Mouse (Mus musculus): ENCODE data around the gene Foxo6. TPM values are rescaled to one million over a fixed set of nuclear protein-coding genes. Genes with fewer than 3 reads are reported as not detected.
A peak's percentile ranks its signal among the peaks of the same experiment; 100 is the strongest.

Foxo6 gene
- polyA plus RNA-seq, 1 experiment from 2014 or later: 0.11 TPM

GRCm38 (mm10) chr4:120273594-120273993 lies 13.6 kb downstream of the Foxo6 start:
- H3K9ac ChIP-seq: no peak overlapping the region
- WGBS: 30% methylated on average over 7 of the region's 7 CpGs
- no peaks in the 10 kb centered on the region for H3K4me1 ChIP-seq (ENCODE audit: insufficient read depth)
- H3K9me3 ChIP-seq (ENCODE audit: low read depth, low read length): no peaks in the 10 kb centered on the region
- H3K4me2 ChIP-seq: no peak overlapping the region
- no peaks in the 10 kb centered on the region for H3K36me3 ChIP-seq (ENCODE audit: insufficient read depth)
- DNase-seq: no peak
- H3K27ac ChIP-seq (ENCODE audit: low read depth): no peak overlapping the region
- H3K27me3 ChIP-seq (ENCODE audit: insufficient read depth, low read length): peaks cover 53% of the 10 kb centered on the region
- ATAC-seq (ENCODE audit: insufficient read depth): no peak
- no peak for TF ChIP-seq CTCF (IDR thresholded peaks at IDR 0.05; ENCODE audit: low read depth)
- no peak overlapping the region for H3K4me3 ChIP-seq (ENCODE audit: low read depth, low read length)

- no peak overlapping the region for H3K9ac ChIP-seq
- H3K4me1 ChIP-seq (ENCODE audit: insufficient read depth): no peaks in the 10 kb centered on the region
- H3K27me3 ChIP-seq (ENCODE audit: insufficient read depth, low read length): peaks cover 67% of the 10 kb centered on the region
- no peak overlapping the region for H3K4me2 ChIP-seq
- H3K36me3 ChIP-seq (ENCODE audit: insufficient read depth): no peaks in the 10 kb centered on the region
- H3K4me3 ChIP-seq (ENCODE audit: low read depth, low read length): no peak overlapping the region
- DNase-seq: no peak
- ATAC-seq (ENCODE audit: insufficient read depth): no peak
- 72% methylated on average over 6 of the region's 6 CpGs for WGBS
- no peak for TF ChIP-seq CTCF (IDR thresholded peaks at IDR 0.05; ENCODE audit: low read depth)
- H3K9me3 ChIP-seq (ENCODE audit: low read depth, low read length): no peaks in the 10 kb centered on the region
- no peak overlapping the region for H3K27ac ChIP-seq (ENCODE audit: low read depth)
Observed at GRCm38 (mm10) chr4:120271886-120272580, 15.1 kb downstream of the Foxo6 start.

GRCm38 (mm10) chr4:120271208-120271607 lies 15.9 kb downstream of the Foxo6 start:
- Histone ChIP-seq H3K9me3 (ENCODE audit: low read depth, low read length) (no peaks in the 10 kb centered on the region), H3K27ac (ENCODE audit: low read depth) (no peak overlapping the region), H3K36me3 (ENCODE audit: insufficient read depth) (no peaks in the 10 kb centered on the region), H3K4me3 (ENCODE audit: low read depth, low read length) (no peak overlapping the region), H3K9ac (no peak overlapping the region), H3K4me2 (no peak overlapping the region), H3K27me3 (ENCODE audit: insufficient read depth, low read length) (peaks cover 75% of the 10 kb centered on the region), H3K4me1 (ENCODE audit: insufficient read depth) (no peaks in the 10 kb centered on the region)
- no peak for TF ChIP-seq CTCF (IDR thresholded peaks at IDR 0.05; ENCODE audit: low read depth)
- WGBS: 54% methylated on average over 8 of the region's 8 CpGs
- DNase-seq (no peak), ATAC-seq (ENCODE audit: insufficient read depth) (no peak)

GRCm38 (mm10) chr4:120270937-120271199 lies 16.3 kb downstream of the Foxo6 start:
- H3K9ac ChIP-seq: no peak overlapping the region
- WGBS: 29% methylated on average over 4 of the region's 4 CpGs
- ATAC-seq (ENCODE audit: insufficient read depth): no peak

GRCm38 (mm10) chr4:120270148-120270936 lies 16.8 kb downstream of the Foxo6 start:
- H3K36me3 ChIP-seq (ENCODE audit: insufficient read depth): no peaks in the 10 kb centered on the region
- no peak overlapping the region for H3K9ac ChIP-seq
- no peak overlapping the region for H3K4me3 ChIP-seq (ENCODE audit: low read depth, low read length)
- no peak for TF ChIP-seq CTCF (IDR thresholded peaks at IDR 0.05; ENCODE audit: low read depth)
- H3K4me2 ChIP-seq: no peak overlapping the region
- H3K4me1 ChIP-seq (ENCODE audit: insufficient read depth): no peaks in the 10 kb centered on the region
- no peak for ATAC-seq (ENCODE audit: insufficient read depth)
- no peaks in the 10 kb centered on the region for H3K9me3 ChIP-seq (ENCODE audit: low read depth, low read length)
- no peak overlapping the region for H3K27ac ChIP-seq (ENCODE audit: low read depth)
- WGBS: 62% methylated on average over 4 of the region's 4 CpGs
- H3K27me3 ChIP-seq (ENCODE audit: insufficient read depth, low read length): peaks cover 82% of the 10 kb centered on the region
- no peak for DNase-seq

More at GRCm38 (mm10) chr4:120270937-120271199, 16.3 kb downstream of the Foxo6 start:
- no peak for DNase-seq
- H3K27me3 ChIP-seq (ENCODE audit: insufficient read depth, low read length): peaks cover 77% of the 10 kb centered on the region
- H3K4me2 ChIP-seq: no peak overlapping the region
- no peak for TF ChIP-seq CTCF (IDR thresholded peaks at IDR 0.05; ENCODE audit: low read depth)
- no peaks in the 10 kb centered on the region for H3K36me3 ChIP-seq (ENCODE audit: insufficient read depth)
- no peak overlapping the region for H3K4me3 ChIP-seq (ENCODE audit: low read depth, low read length)
- no peaks in the 10 kb centered on the region for H3K9me3 ChIP-seq (ENCODE audit: low read depth, low read length)
- no peak overlapping the region for H3K27ac ChIP-seq (ENCODE audit: low read depth)
- H3K4me1 ChIP-seq (ENCODE audit: insufficient read depth): no peaks in the 10 kb centered on the region

GRCm38 (mm10) chr4:120269426-120269825 lies 17.7 kb downstream of the Foxo6 start:
- H3K27ac ChIP-seq (ENCODE audit: low read depth): no peak overlapping the region
- no peak overlapping the region for H3K4me2 ChIP-seq
- H3K4me3 ChIP-seq (ENCODE audit: low read depth, low read length): no peak overlapping the region
- H3K36me3 ChIP-seq (ENCODE audit: insufficient read depth): no peaks in the 10 kb centered on the region
- H3K4me1 ChIP-seq (ENCODE audit: insufficient read depth): no peaks in the 10 kb centered on the region
- H3K27me3 ChIP-seq (ENCODE audit: insufficient read depth, low read length): peaks cover 85% of the 10 kb centered on the region
- WGBS: 8% methylated on average over 9 of the region's 9 CpGs
- no peak overlapping the region for H3K9ac ChIP-seq
- no peaks in the 10 kb centered on the region for H3K9me3 ChIP-seq (ENCODE audit: low read depth, low read length)
- ATAC-seq (ENCODE audit: insufficient read depth) (no peak), DNase-seq (no peak)
- no peak for TF ChIP-seq CTCF (IDR thresholded peaks at IDR 0.05; ENCODE audit: low read depth)

GRCm38 (mm10) chr4:120268214-120269061 lies 18.7 kb downstream of the Foxo6 start:
- H3K4me3 ChIP-seq (ENCODE audit: low read depth, low read length): peak overlapping the region; percentile 40
- H3K36me3 ChIP-seq (ENCODE audit: insufficient read depth): no peaks in the 10 kb centered on the region
- peak; percentile 56 for ATAC-seq (ENCODE audit: insufficient read depth)
- H3K4me2 ChIP-seq: peak overlapping the region; percentile 72
- under 1% methylated on average over 101 of the region's 112 CpGs for WGBS
- no peak for TF ChIP-seq CTCF (IDR thresholded peaks at IDR 0.05; ENCODE audit: low read depth)
- peaks cover 3% of the 10 kb centered on the region; the same call in 1 of the 2 replicates for H3K4me1 ChIP-seq (ENCODE audit: insufficient read depth)
- H3K9ac ChIP-seq: peak overlapping the region; percentile 32
- H3K27me3 ChIP-seq (ENCODE audit: insufficient read depth, low read length): peaks cover 82% of the 10 kb centered on the region
- DNase-seq: peak; percentile 39
- H3K27ac ChIP-seq (ENCODE audit: low read depth): no peak overlapping the region
- H3K9me3 ChIP-seq (ENCODE audit: low read depth, low read length): no peaks in the 10 kb centered on the region

All from lung, embryonic 14.5 days (tissue).